Mouse (Mus musculus) MEL (cell line): ENCODE results near the gene Gm17720.

ENCODE experiments used
- BHLHE40 ChIP-seq: IDR thresholded peaks from 2 replicates; pipeline ENCODE4 v1.6.1; 2012; ENCODE audit warnings: low read depth, mild to moderate bottlenecking, inconsistent platforms, low read length, improper control_type of control experiment, borderline replicate concordance
- CTCF ChIP-seq, 3 experiments: IDR thresholded peaks in 2 of 3; conservative IDR thresholded peaks in 1 of 3; 2 replicates each; pipeline ENCODE4 v1.5.1; 2011 to 2012; ENCODE audit warnings: low read length in 3 of 3, low read depth in 2 of 3, mild to moderate bottlenecking in 2 of 3, improper control_type of control experiment in 1 of 3, inconsistent platforms in 1 of 3, mixed read lengths in 1 of 3, moderate library complexity in 1 of 3; ENCODE audit not compliant: control insufficient read depth in 1 of 3, insufficient read depth in 1 of 3, poor library complexity in 1 of 3, severe bottlenecking in 1 of 3
- EP300 ChIP-seq, 2 experiments: IDR thresholded peaks; 2 replicates each; pipeline ENCODE4 v1.6.1; 2011; ENCODE audit warnings: improper control_type of control experiment in 2 of 2, low read length in 2 of 2, low read depth in 1 of 2, mild to moderate bottlenecking in 1 of 2
- MAZ ChIP-seq: IDR thresholded peaks from 2 replicates; pipeline ENCODE4 v1.6.1; 2012; ENCODE audit warnings: low read depth, mild to moderate bottlenecking, inconsistent platforms, low read length, improper control_type of control experiment
- RAD21 ChIP-seq: IDR thresholded peaks from 2 replicates; pipeline ENCODE4 v1.6.1; 2011; ENCODE audit warnings: mild to moderate bottlenecking, low read depth, low read length, improper control_type of control experiment
- SMC3 ChIP-seq: IDR thresholded peaks from 2 replicates; pipeline ENCODE4 v1.6.1; 2011; ENCODE audit warnings: low read depth, low read length, improper control_type of control experiment
- TAL1 ChIP-seq: IDR thresholded peaks from 2 replicates; pipeline ENCODE4 v1.6.1; 2012; ENCODE audit warnings: mild to moderate bottlenecking, inconsistent platforms, low read length, moderate library complexity, mixed read lengths
- ZC3H11A ChIP-seq: IDR thresholded peaks from 2 replicates; pipeline ENCODE4 v1.6.1; 2012; ENCODE audit warnings: low read depth, mild to moderate bottlenecking, inconsistent platforms, low read length, improper control_type of control experiment

DNA sequence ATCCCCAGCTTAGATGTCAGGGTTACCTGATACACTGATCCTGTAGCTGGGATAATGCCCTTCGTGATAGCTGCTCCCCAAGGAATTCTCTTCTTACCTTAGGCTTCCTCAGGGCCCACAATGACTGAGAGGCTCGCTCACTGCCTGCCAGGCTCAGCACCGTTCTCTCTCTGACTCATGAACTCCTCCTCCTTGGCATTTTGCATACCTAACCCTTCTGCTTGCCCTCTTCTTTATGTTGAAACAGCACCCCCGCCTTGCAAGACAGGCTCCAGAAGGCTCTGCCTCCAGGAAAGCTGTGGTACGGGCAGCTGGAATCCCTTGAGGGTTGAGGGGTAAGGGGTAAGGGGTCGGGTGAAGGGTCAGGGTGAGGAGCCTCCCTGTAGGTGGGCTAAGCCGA lies 63.3 kb downstream of the Gm17720 start:
- TF ChIP-seq BHLHE40 (no peak), EP300 (IDR thresholded peaks at IDR 0.05; ENCODE audit: low read depth in 1 of 2, low read length in 2 of 2) (no peak), RAD21 (no peak), CTCF (IDR thresholded peaks at IDR 0.05 in 2 of 3, conservative IDR thresholded peaks at IDR 0.05 in 1 of 3; ENCODE audit: control insufficient read depth in 1 of 3, insufficient read depth in 1 of 3, low read depth in 2 of 3, low read length in 3 of 3, poor library complexity in 1 of 3, severe bottlenecking in 1 of 3) (no peak), ZC3H11A (no peak), MAZ (no peak), TAL1 (no peak), SMC3 (no peak)
